Mouse (Mus musculus) megakaryocyte, embryonic 14.5 days (primary cell): ENCODE results near the gene Fermt2.

Source experiments
- FLI1 ChIP-seq: IDR thresholded peaks from 2 replicates; pipeline ENCODE4 v1.6.1; 2012; ENCODE audit warnings: low read length, inconsistent platforms, mixed read lengths
- GATA1 ChIP-seq: IDR thresholded peaks from 3 replicates; pipeline ENCODE4 v1.6.1; 2012; ENCODE audit warnings: mixed read lengths, low read length, inconsistent platforms, borderline replicate concordance

DNA sequence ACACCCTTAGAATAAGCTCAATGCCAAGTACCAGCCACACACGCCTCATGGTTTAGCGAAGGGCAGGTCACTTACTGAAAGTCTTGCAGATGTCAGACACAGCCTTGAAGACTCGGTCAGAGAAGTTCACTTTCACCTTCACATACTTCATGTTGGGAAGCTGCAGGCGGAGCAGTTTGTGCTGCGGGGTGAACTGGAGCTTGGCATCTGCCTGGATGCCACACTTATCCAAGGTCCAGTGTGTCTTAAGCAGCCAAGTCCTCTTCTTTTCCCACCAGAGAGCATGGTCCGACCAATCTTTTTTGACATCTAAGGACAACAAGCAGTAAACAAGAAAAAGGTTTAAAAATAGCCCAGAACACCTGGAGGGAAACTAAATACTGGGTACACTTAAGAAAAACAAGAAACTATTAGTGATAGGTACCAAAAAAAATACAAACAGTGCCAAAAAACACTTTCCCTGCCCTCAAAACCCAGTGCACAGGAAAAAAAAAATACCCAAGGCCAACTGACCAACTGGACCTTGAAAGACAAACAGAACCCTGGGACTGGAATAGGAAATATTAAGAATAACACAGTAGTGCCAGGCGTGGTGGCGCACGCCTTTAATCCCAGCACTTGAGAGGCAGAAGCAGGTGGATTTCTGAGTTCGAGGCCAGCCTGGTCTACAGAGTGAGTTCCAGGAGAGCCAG lies 25.4 kb downstream of the Fermt2 start:
- no peak for TF ChIP-seq GATA1
- no peak for TF ChIP-seq FLI1
